Mouse (Mus musculus) ES-Bruce4 (cell line): ENCODE measurements around the gene Aoc1. TPM values are rescaled to one million over a fixed set of nuclear protein-coding genes. Genes with fewer than 3 reads are reported as not detected.

Experiments used
- H3K27ac ChIP-seq: 2 replicates; pipeline ENCODE4 v1.5.1; 2012; ENCODE audit warnings: low read length, inconsistent platforms; ENCODE audit not compliant: insufficient read depth
- H3K27me3 ChIP-seq: 2 replicates; pipeline ENCODE4 v1.6.1; 2012; ENCODE audit warnings: mild to moderate bottlenecking, low read length, inconsistent platforms; ENCODE audit not compliant: control insufficient read depth, poor library complexity, insufficient read depth, severe bottlenecking
- H3K36me3 ChIP-seq: 2 replicates; pipeline ENCODE4 v1.6.1; 2012; ENCODE audit warnings: inconsistent platforms, mild to moderate bottlenecking, low read length, moderate library complexity; ENCODE audit not compliant: control insufficient read depth, poor library complexity, insufficient read depth, severe bottlenecking
- H3K4me1 ChIP-seq: one replicate; pipeline ENCODE4 v1.8.1; 2011; ENCODE audit warnings: low read length; ENCODE audit not compliant: control insufficient read depth, insufficient read depth
- H3K4me3 ChIP-seq: 2 replicates; pipeline ENCODE4 v1.5.1; 2011; ENCODE audit warnings: low read depth, mild to moderate bottlenecking, low read length
- H3K9ac ChIP-seq: 2 replicates; pipeline ENCODE4 v1.6.1; 2012; ENCODE audit warnings: low read depth, mild to moderate bottlenecking, inconsistent platforms; ENCODE audit not compliant: poor library complexity, severe bottlenecking
- H3K9me3 ChIP-seq: replicated peaks from 2 replicates; pipeline ENCODE4 v1.6.1; 2012; ENCODE audit warnings: mild to moderate bottlenecking, low read length, inconsistent platforms; ENCODE audit not compliant: control insufficient read depth, poor library complexity, insufficient read depth, severe bottlenecking
- CTCF ChIP-seq: IDR thresholded peaks from one replicate; pipeline ENCODE4 v1.8.1; 2011; ENCODE audit warnings: low read depth, low read length
- EP300 ChIP-seq: IDR thresholded peaks from 2 replicates; pipeline ENCODE4 v1.6.1; 2011; ENCODE audit warnings: low read depth, low read length; ENCODE audit not compliant: insufficient read depth
- POLR2A ChIP-seq: IDR thresholded peaks from one replicate; pipeline ENCODE4 v1.8.1; 2011; ENCODE audit warnings: low read length; ENCODE audit not compliant: insufficient read depth
- polyA plus RNA-seq: library from polyadenylated mRNA; stranded (reverse); fragments of >200 nt; gene quantifications from 2 replicates; pipeline ENCODE4 v1.2.4, GENCODE M21; 2011; ENCODE audit warnings: low read depth; ENCODE audit not compliant: missing spikeins, insufficient read depth, insufficient read length

The Aoc1 gene
- polyA plus RNA-seq: 0.24 and 0.30 TPM in 2 replicates

DNA sequence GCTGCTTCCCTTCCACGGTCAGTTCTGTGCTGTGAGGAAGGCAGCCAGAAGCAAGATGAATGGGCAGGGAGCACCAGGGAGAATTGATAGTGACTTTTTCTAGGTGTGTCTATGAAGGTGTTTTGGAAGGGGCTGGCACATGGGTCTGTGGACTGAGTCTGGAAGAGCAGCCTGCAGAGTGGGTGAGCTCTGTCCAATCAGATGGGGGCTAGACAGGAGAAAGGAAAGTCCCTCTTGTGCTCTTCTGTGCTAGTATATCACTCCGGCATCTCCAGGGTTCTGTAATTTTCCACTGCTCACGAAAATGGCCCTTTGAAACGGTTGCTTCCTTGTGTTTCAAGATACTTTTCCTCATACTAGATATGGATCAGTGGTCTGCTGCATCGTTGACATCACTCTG, at the start of gene Aoc1:
Gene Aoc1 (plus strand): TSS at position 301 of the 400 bp plus-strand sequence.
- TF ChIP-seq POLR2A (no peak), CTCF (no peak), EP300 (no peak)
- Histone ChIP-seq H3K36me3 (no peaks in the 10 kb centered on the region), H3K9me3 (no peaks in the 10 kb centered on the region), H3K9ac (no peak within 1 kb of the TSS), H3K4me1 (no peaks in the 10 kb centered on the region), H3K4me3 (no peak within 1 kb of the TSS), H3K27ac (no peak within 1 kb of the TSS), H3K27me3 (no peaks in the 10 kb centered on the region)

DNA sequence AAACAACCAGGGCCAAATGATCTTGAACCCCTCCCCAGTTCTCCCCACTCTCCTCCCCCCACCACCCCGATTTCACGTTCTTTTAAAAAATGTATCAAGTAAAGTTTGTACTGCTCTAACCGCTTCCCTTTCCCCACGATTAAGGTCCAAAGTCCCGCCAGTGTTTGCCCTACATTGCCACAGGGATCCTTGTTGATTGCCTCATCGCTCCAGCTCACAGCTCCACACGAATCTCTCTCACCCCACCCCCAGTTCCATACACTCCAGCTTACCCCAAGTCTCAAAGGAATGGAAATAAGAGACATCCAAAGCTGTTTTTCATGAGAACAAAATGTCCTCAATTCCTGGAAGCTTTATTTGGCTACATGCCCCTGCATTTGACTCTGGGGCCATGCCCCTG, 47.7 kb upstream of the Aoc1 start:
- Histone ChIP-seq H3K4me3 (no peak overlapping the region), H3K9me3 (no peaks in the 10 kb centered on the region), H3K9ac (no peak overlapping the region), H3K27ac (no peak overlapping the region), H3K27me3 (no peaks in the 10 kb centered on the region), H3K4me1 (no peaks in the 10 kb centered on the region), H3K36me3 (no peaks in the 10 kb centered on the region)
- TF ChIP-seq EP300 (no peak), POLR2A (no peak), CTCF (no peak)

DNA sequence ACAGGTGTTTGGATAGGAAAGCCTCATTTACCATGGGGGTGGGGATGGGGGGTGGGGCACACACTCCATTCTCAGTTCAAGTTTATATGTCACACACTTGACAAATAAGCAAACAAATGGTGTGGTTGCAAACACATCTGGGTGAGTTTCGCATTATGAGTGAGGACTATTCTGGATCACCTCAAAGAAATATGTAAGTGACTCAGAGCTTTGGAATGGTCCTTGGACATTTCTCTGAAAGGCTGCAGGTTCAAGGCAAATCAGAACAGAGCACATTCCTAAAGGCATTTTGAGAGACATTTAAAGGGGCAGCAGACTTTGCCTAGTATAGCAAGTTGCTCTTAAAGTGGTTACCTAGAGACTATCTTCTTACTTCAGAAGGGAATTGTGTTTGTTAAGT, 43.7 kb upstream of the Aoc1 start:
- Histone ChIP-seq H3K9ac (no peak overlapping the region), H3K36me3 (no peaks in the 10 kb centered on the region), H3K9me3 (no peaks in the 10 kb centered on the region), H3K4me3 (no peak overlapping the region), H3K27ac (no peak overlapping the region), H3K27me3 (no peaks in the 10 kb centered on the region), H3K4me1 (no peaks in the 10 kb centered on the region)
- TF ChIP-seq EP300: no peak
- TF ChIP-seq POLR2A: no peak
- no peak for TF ChIP-seq CTCF

DNA sequence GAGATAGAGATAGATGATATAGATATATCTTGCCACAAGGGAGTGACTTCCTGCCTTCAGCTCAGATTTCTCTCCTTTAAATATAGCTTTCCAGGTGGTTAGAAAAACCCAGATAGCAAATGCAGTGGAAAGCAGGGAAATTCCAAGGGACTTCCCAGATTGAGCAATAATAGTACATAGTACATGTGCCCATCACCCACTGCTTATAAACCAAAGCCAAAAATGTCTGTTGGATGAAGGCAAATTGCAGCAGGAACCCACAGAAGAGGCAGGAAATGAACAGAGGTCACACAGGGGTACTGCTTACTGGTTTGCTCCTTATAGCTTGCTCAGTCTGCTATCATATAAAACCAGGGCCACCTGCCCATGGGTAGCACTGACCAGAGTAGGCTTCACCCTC, 43.0 kb upstream of the Aoc1 start:
- H3K36me3 ChIP-seq: no peaks in the 10 kb centered on the region
- no peak overlapping the region for H3K27ac ChIP-seq
- H3K4me1 ChIP-seq: no peaks in the 10 kb centered on the region
- no peak overlapping the region for H3K9ac ChIP-seq
- TF ChIP-seq POLR2A (no peak), EP300 (no peak), CTCF (no peak)
- H3K9me3 ChIP-seq: no peaks in the 10 kb centered on the region
- H3K27me3 ChIP-seq: no peaks in the 10 kb centered on the region
- no peak overlapping the region for H3K4me3 ChIP-seq

DNA sequence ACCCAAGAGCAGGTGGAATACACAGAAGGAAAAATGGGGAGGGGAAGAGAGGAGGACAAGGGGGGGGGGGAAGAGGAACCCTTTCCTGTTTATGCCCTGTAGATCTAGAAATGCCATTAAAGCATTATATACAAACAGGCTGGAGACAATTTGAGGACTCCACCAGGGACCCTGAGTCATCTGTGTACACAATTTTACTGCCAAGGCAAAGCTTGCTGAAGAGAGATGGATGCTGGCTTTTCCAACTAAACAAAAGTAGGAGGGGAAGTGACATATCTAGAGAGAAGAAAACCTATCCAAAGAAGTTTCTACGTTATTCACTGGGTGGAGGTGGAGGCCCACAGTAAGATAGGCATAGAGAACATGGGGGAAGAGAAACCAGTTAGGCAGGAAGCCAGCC, 42.5 kb upstream of the Aoc1 start:
- Histone ChIP-seq H3K27me3 (no peaks in the 10 kb centered on the region), H3K27ac (no peak overlapping the region), H3K9ac (no peak overlapping the region), H3K9me3 (no peaks in the 10 kb centered on the region), H3K4me1 (no peaks in the 10 kb centered on the region), H3K36me3 (no peaks in the 10 kb centered on the region), H3K4me3 (no peak overlapping the region)
- TF ChIP-seq EP300 (no peak), CTCF (no peak), POLR2A (no peak)

DNA sequence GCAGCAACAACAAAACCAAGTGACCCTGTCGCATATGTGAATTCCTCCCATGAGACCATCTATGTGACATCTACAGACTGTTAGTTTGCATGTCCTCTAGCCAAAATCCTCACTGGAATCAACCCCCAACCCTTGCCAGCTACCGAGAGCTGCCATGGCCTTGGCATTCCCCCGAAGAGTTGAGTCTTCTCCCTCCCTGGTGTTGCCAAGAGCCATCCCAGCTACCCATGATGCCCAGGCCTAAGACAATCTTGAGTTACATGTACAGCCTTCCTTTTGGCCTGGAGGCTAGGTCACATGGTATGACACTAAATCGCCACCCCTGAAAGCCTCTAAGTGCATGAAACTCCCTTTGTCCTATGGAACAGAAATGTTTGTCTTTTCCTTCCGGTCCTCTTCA, 41.6 kb upstream of the Aoc1 start:
- no peaks in the 10 kb centered on the region for H3K9me3 ChIP-seq
- H3K27me3 ChIP-seq: no peaks in the 10 kb centered on the region
- H3K4me3 ChIP-seq: no peak overlapping the region
- no peak overlapping the region for H3K27ac ChIP-seq
- H3K9ac ChIP-seq: no peak overlapping the region
- TF ChIP-seq POLR2A (no peak), CTCF (no peak), EP300 (no peak)
- no peaks in the 10 kb centered on the region for H3K36me3 ChIP-seq
- no peaks in the 10 kb centered on the region for H3K4me1 ChIP-seq
